Mouse (Mus musculus) kidney, embryonic 14.5 days (tissue): ENCODE measurements at regions not wholly inside any gene's neighbourhood (a gene's known extent, or its start where the extent isn't known, plus 50 kb on each side); places are given as distances from the start of the nearest gene placed in this dataset.

Experiments
- ATAC-seq: fragments of 200-750 bp; cut with Nextera tagmentation; 2 replicates; pipeline ENCODE4 v1.8.0; 2017; ENCODE audit warnings: moderate number of reproducible peaks, mild to moderate bottlenecking, moderate TSS enrichment, moderate library complexity; ENCODE audit not compliant: low FRiP score, low TSS enrichment
- H3K27ac ChIP-seq: fragments of 300-500 bp; sonication (generic); 2 replicates; pipeline ENCODE4 v1.5.1; 2014; ENCODE audit warnings: low read depth, mild to moderate bottlenecking, low read length, moderate library complexity, mixed read lengths
- H3K27me3 ChIP-seq: fragments of 300-500 bp; sonication (generic); 2 replicates; pipeline ENCODE4 v1.6.1; 2014; ENCODE audit warnings: mild to moderate bottlenecking, low read length; ENCODE audit not compliant: control insufficient read depth, insufficient read depth
- H3K36me3 ChIP-seq: fragments of 300-500 bp; sonication (generic); 2 replicates; pipeline ENCODE4 v1.6.1; 2014; ENCODE audit warnings: low read length, mixed read lengths; ENCODE audit not compliant: control insufficient read depth, insufficient read depth
- H3K4me1 ChIP-seq: fragments of 300-500 bp; sonication (generic); 2 replicates; pipeline ENCODE4 v1.6.1; 2014; ENCODE audit warnings: low read length, mixed read lengths; ENCODE audit not compliant: control insufficient read depth, insufficient read depth
- H3K4me2 ChIP-seq: fragments of 300-500 bp; sonication (generic); replicated peaks from 2 replicates; pipeline ENCODE4 v1.6.1; 2014; ENCODE audit warnings: low read depth, mild to moderate bottlenecking, low read length
- H3K4me3 ChIP-seq: fragments of 300-500 bp; sonication (generic); 2 replicates; pipeline ENCODE4 v1.5.1; 2014; ENCODE audit warnings: mild to moderate bottlenecking, low read length
- H3K9ac ChIP-seq: fragments of 300-500 bp; sonication (generic); 2 replicates; pipeline ENCODE4 v1.6.1; 2014; ENCODE audit warnings: low read depth, mild to moderate bottlenecking, low read length, moderate library complexity
- H3K9me3 ChIP-seq: fragments of 300-500 bp; sonication (generic); 2 replicates; pipeline ENCODE4 v1.6.1; 2016; ENCODE audit warnings: low read length; ENCODE audit not compliant: control insufficient read depth
- WGBS: fragments of 180-500 bp; shearing (Covaris S2); extraction: QIAGEN DNeasy Blood & Tissue Kit; methylation state at CpG from one replicate; pipeline ENCODE4 v1.1.7; 2014; 5-methylcytosine and 5-hydroxymethylcytosine counted together

GRCm38 (mm10) chr6:88978970-88979369 lies 76.9 kb downstream of the Tpra1 start:
- H3K4me2 ChIP-seq = no peak overlapping the region
- H3K9me3 ChIP-seq = no peaks in the 10 kb centered on the region
- peaks cover 4% of the 10 kb centered on the region; the same call in 1 of the 2 replicates for H3K4me1 ChIP-seq
- 70% methylated on average over 4 of the region's 4 CpGs for WGBS
- H3K4me3 ChIP-seq = no peak overlapping the region
- H3K36me3 ChIP-seq = no peaks in the 10 kb centered on the region
- no peak overlapping the region for H3K9ac ChIP-seq
- ATAC-seq = no peak
- H3K27me3 ChIP-seq = no peaks in the 10 kb centered on the region
- no peak overlapping the region for H3K27ac ChIP-seq

- 5% methylated on average over 8 of the region's 8 CpGs for WGBS
- Histone ChIP-seq H3K4me1 (no peaks in the 10 kb centered on the region), H3K27ac (no peak overlapping the region)
These were observed 78.1 kb downstream of the Tpra1 start for GRCm38 (mm10) chr6:88980112-88980511.

DNA sequence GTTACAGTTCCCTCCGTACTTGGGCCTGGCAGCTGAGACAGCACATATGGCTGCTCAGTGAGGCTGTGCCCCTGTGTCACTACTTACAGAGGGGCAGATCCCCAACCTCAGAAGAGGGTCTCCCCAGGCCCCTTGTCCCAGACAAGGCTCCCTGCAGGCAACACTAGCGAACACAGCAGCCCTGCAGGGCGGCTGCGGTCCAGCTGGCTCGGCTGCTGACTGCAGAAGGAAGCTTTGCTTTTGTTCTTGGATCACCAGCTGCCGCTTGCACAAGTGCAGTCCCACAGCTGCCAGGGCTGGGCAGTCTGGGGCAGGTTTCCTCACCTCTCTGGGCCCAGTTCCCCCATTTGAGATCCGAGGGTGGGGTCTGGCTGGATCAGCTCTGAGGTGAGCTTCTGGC lies 79.5 kb downstream of the Tpra1 start:
- Histone ChIP-seq H3K4me3 (no peak overlapping the region), H3K4me1 (no peaks in the 10 kb centered on the region), H3K27ac (no peak overlapping the region), H3K27me3 (no peaks in the 10 kb centered on the region), H3K9ac (no peak overlapping the region), H3K4me2 (no peak overlapping the region), H3K9me3 (no peaks in the 10 kb centered on the region), H3K36me3 (no peaks in the 10 kb centered on the region)
- no peak for ATAC-seq
- WGBS = 30% methylated on average over 7 of the region's 7 CpGs

More at GRCm38 (mm10) chr6:88980112-88980511, 78.1 kb downstream of the Tpra1 start:
- ATAC-seq = peak; percentile 80
- Histone ChIP-seq H3K4me3 (no peak overlapping the region), H3K9me3 (no peaks in the 10 kb centered on the region), H3K4me2 (no peak overlapping the region), H3K27me3 (no peaks in the 10 kb centered on the region), H3K9ac (no peak overlapping the region), H3K36me3 (no peaks in the 10 kb centered on the region)

DNA sequence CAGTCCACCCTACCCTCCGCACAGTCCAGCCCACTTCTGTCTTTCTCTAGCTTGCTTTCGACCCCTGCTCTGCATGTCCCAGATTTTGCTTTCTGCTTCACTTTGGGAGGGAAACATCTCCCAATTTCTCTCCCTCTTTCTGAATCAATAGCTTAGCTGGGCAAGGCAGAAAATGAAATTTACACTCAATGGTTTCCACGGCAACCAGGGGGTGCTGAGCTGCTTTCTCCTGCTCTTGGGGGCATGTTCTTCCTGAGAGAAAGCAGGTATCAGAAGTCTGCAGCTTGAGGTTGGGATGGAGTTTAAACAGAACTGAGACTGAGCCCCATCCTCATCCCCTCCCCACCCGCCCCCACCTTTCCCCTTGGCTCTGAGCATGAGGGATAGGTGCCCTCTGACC lies 82.1 kb downstream of the Tpra1 start:
- Histone ChIP-seq H3K4me2 (no peak overlapping the region), H3K27me3 (no peaks in the 10 kb centered on the region), H3K9me3 (no peaks in the 10 kb centered on the region), H3K4me1 (no peaks in the 10 kb centered on the region), H3K27ac (no peak overlapping the region), H3K4me3 (no peak overlapping the region), H3K36me3 (no peaks in the 10 kb centered on the region), H3K9ac (no peak overlapping the region)
- no peak for ATAC-seq
- WGBS = 77% methylated on average over 4 of the region's 4 CpGs

DNA sequence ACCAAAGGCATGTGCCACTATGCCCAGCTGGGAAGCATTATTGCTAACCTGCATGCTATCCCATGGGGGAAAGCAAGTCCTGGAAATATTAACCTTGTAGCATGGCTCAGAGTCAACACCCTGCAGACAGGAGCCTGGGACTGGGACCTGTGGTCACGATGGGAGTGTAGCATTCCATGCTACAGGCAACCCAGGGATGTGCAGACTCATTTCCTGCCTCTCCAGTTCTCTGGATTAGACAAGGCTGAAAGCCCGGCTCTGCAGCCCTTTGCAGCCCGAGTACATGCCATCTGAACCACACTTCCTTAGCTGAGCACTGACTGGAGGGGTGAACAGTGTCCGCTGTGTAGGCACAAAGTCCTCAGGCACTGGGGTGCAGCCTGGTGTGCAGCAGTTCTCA lies 82.8 kb downstream of the Tpra1 start:
- 57% methylated on average over 4 of the region's 4 CpGs for WGBS
- no peaks in the 10 kb centered on the region for H3K4me1 ChIP-seq
- no peak for ATAC-seq

GRCm38 (mm10) chr6:88988551-88988950 lies 86.5 kb downstream of the Tpra1 start:
- H3K9ac ChIP-seq = no peak overlapping the region
- no peaks in the 10 kb centered on the region for H3K36me3 ChIP-seq
- no peaks in the 10 kb centered on the region for H3K9me3 ChIP-seq
- no peak overlapping the region for H3K4me2 ChIP-seq
- no peak overlapping the region for H3K4me3 ChIP-seq
- 93% methylated on average over 10 of the region's 10 CpGs for WGBS
- no peaks in the 10 kb centered on the region for H3K27me3 ChIP-seq
- ATAC-seq = no peak
- no peaks in the 10 kb centered on the region for H3K4me1 ChIP-seq
- H3K27ac ChIP-seq = no peak overlapping the region

More for the DNA sequence above, 82.8 kb downstream of the Tpra1 start:
- Histone ChIP-seq H3K27ac (no peak overlapping the region), H3K9ac (no peak overlapping the region), H3K4me3 (no peak overlapping the region), H3K4me2 (no peak overlapping the region), H3K9me3 (no peaks in the 10 kb centered on the region), H3K27me3 (no peaks in the 10 kb centered on the region), H3K36me3 (no peaks in the 10 kb centered on the region)

DNA sequence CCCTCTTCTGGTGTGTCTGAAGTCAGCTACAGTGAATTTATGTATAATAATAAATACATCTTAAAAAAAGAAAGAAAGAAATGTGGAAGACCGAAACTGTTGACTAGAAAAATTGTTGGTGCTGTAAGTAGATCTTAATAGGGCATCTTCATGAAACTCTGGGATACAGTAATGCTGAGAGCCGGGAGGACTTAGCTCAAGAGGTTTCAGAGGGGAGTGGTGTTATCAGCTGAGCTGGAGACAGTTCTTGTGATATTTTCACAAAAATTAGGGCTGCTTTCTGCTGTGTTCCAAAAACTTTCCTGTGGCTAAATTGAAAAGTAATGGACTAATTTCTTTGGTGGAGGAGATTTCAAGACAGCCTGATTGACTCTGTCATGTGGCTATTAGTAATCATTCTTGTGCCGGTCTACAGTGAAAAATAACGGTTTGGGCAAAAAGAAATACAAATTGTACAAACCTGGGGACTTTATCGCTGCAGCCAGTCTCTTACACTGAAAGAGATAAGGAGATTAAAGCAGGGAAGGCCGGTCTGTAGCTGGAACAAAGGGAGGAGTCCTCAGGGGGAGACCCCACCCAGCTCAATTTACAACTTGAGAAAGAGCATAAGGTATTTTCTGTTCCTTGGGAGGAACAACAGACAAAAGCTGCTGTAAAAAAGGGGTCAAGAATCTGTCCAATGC lies 87.7 kb downstream of the Tpra1 start:
- no peak for ATAC-seq
- H3K9ac ChIP-seq = no peak overlapping the region
- H3K4me3 ChIP-seq = no peak overlapping the region
- H3K36me3 ChIP-seq = no peaks in the 10 kb centered on the region
- H3K27me3 ChIP-seq = no peaks in the 10 kb centered on the region
- no peaks in the 10 kb centered on the region for H3K9me3 ChIP-seq
- H3K27ac ChIP-seq = no peak overlapping the region
- no peaks in the 10 kb centered on the region for H3K4me1 ChIP-seq
- no peak overlapping the region for H3K4me2 ChIP-seq
- WGBS = 67% methylated on average over 6 of the region's 6 CpGs

GRCm38 (mm10) chr6:88990300-88990685 lies 88.2 kb downstream of the Tpra1 start:
- H3K9ac ChIP-seq = no peak overlapping the region
- no peak overlapping the region for H3K27ac ChIP-seq
- no peaks in the 10 kb centered on the region for H3K36me3 ChIP-seq
- no peaks in the 10 kb centered on the region for H3K4me1 ChIP-seq
- no peak overlapping the region for H3K4me3 ChIP-seq
- H3K4me2 ChIP-seq = no peak overlapping the region
- ATAC-seq = no peak
- no peaks in the 10 kb centered on the region for H3K9me3 ChIP-seq
- H3K27me3 ChIP-seq = no peaks in the 10 kb centered on the region
- 52% methylated on average over 1 of the region's 1 CpGs for WGBS

DNA sequence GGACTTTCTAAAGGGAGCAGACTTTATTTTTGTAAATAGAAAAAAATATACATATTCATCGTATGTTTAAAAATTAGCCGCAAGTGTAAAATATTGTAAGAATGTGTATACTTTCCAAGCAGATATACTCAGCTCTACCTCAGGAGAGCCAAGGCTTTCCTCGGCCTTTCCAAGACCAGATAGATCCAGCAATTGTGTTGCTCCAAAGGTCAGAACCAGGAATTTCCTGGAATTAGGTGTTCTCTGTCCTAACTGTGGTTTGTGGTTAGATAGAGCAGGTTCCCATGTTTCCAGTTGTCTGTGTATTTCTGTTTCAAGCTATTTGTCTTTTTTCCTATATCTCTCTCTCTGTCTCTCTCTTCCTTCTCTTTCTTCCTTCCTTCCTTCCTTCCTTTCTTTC lies 93.0 kb downstream of the Tpra1 start:
- no peak overlapping the region for H3K4me3 ChIP-seq
- no peak overlapping the region for H3K27ac ChIP-seq
- 85% methylated on average over 3 of the region's 3 CpGs for WGBS
- H3K9ac ChIP-seq = no peak overlapping the region
- no peaks in the 10 kb centered on the region for H3K27me3 ChIP-seq
- ATAC-seq = no peak
- no peaks in the 10 kb centered on the region for H3K9me3 ChIP-seq
- no peaks in the 10 kb centered on the region for H3K36me3 ChIP-seq
- no peak overlapping the region for H3K4me2 ChIP-seq
- H3K4me1 ChIP-seq = no peaks in the 10 kb centered on the region
